Mouse (Mus musculus): ENCODE results near the gene Limk2.

Limk2 gene

DNA sequence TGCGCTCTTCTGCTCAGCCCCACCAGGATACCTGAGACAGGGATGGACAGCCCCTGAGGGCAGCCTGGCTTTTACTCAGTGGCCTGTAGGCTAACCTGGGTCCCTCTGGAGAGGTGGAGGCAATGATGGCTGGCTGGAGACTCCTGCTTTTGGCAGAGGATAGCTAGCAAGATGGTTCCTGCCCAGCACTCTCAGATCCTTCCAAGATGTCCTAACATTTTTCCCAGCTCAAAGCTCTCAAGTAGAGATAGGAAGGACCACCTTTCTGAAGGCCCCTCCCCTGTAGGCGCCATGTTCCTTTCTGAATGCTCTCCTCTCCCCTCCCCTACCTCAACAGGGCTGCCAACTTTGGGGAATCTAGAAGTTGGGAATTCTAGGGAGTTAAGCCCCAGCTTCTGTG lies 114.3 kb downstream of the Limk2 start:
- no peak for DNase-seq

Data from kidney, postnatal 14 days (tissue).